Mouse (Mus musculus) adrenal gland, adult 18-20 months (tissue): ENCODE measurements around the gene Slc9a3. TPM values are rescaled to one million over a fixed set of nuclear protein-coding genes. Genes with fewer than 3 reads are reported as not detected.

Experiments
- DNase-seq, 2 experiments: peaks; one replicate each; pipeline ENCODE4 v3.0.0; 2021 to 2022; ENCODE audit warnings: low spot score in 2 of 2
- long read RNA-seq, 2 experiments: library from polyadenylated mRNA; stranded (forward); transcript quantifications; one replicate each; pipeline ENCODE4 v2.0.0; 2021
- total RNA-seq, 2 experiments: library from RNA; stranded (reverse); gene quantifications; 1 replicate in 1 of 2; 2 replicates in 1 of 2; pipeline ENCODE4 v1.2.3; 2021

Gene Slc9a3
- under 1 TPM; 0.73 to 0.99 TPM for total RNA-seq
- long read RNA-seq, experiment 1 = 0 reads
- long read RNA-seq, experiment 2 = 0 reads

- peak; percentile 26 to 41 for DNase-seq
These were observed at the start of gene Slc9a3 for GRCm38 (mm10) chr13:74121141-74121602. Gene Slc9a3, plus strand, starts transcription at chr13:74121457.

GRCm38 (mm10) chr13:74071714-74072113 is 49.5 kb upstream of the Slc9a3 start:
- no peak for DNase-seq

GRCm38 (mm10) chr13:74073369-74073768 is 47.9 kb upstream of the Slc9a3 start:
- no peak for DNase-seq

GRCm38 (mm10) chr13:74090265-74090664 is 31.0 kb upstream of the Slc9a3 start:
- no peak for DNase-seq

GRCm38 (mm10) chr13:74095936-74096335 is 25.3 kb upstream of the Slc9a3 start:
- no peak for DNase-seq

GRCm38 (mm10) chr13:74096715-74097363 is 24.4 kb upstream of the Slc9a3 start:
- peak; percentile 52 to 70 for DNase-seq

GRCm38 (mm10) chr13:74098913-74099312 is 22.3 kb upstream of the Slc9a3 start:
- DNase-seq = no peak

- no peak for DNase-seq
These were observed 19.0 kb upstream of the Slc9a3 start for GRCm38 (mm10) chr13:74102108-74102830.

- no peak for DNase-seq
These were observed 18.2 kb upstream of the Slc9a3 start for GRCm38 (mm10) chr13:74102831-74103582.

GRCm38 (mm10) chr13:74104417-74104816 is 16.8 kb upstream of the Slc9a3 start:
- DNase-seq = no peak

- DNase-seq = no peak
These were observed 13.8 kb upstream of the Slc9a3 start for GRCm38 (mm10) chr13:74107410-74107809.

- DNase-seq = no peak
These were observed 8.7 kb upstream of the Slc9a3 start for GRCm38 (mm10) chr13:74112593-74112992.

- no peak for DNase-seq
These were observed 7.5 kb upstream of the Slc9a3 start for GRCm38 (mm10) chr13:74113626-74114191.

- DNase-seq = no peak
These were observed 606 bp downstream of the Slc9a3 start for GRCm38 (mm10) chr13:74121795-74122330.

- no peak for DNase-seq
These were observed 1.4 kb downstream of the Slc9a3 start for GRCm38 (mm10) chr13:74122632-74123031.

GRCm38 (mm10) chr13:74127571-74127970 is 6.3 kb downstream of the Slc9a3 start:
- DNase-seq = no peak

- DNase-seq = no peak
These were observed 8.7 kb downstream of the Slc9a3 start for GRCm38 (mm10) chr13:74129909-74130308.

GRCm38 (mm10) chr13:74138906-74139647 is 17.8 kb downstream of the Slc9a3 start:
- DNase-seq = no peak

GRCm38 (mm10) chr13:74140793-74141192 is 19.5 kb downstream of the Slc9a3 start:
- DNase-seq = no peak

GRCm38 (mm10) chr13:74143282-74143681 is 22.0 kb downstream of the Slc9a3 start:
- DNase-seq = no peak
